Mouse (Mus musculus) kidney, embryonic 15.5 days (tissue): Measurements from ENCODE around the gene Smim22. TPM values are rescaled to one million over a fixed set of nuclear protein-coding genes. Genes with fewer than 3 reads are reported as not detected.

Source experiments
- ATAC-seq: fragments of 200-750 bp; cut with Nextera tagmentation; replicated peaks from 2 replicates; pipeline ENCODE4 v1.8.0; 2017; ENCODE audit warnings: moderate TSS enrichment; ENCODE audit not compliant: low FRiP score
- H3K27ac ChIP-seq: fragments of 300-500 bp; sonication (generic); 2 replicates; pipeline ENCODE4 v1.5.1; 2015; ENCODE audit warnings: mild to moderate bottlenecking, inconsistent platforms
- H3K27me3 ChIP-seq: fragments of 300-500 bp; sonication (generic); 2 replicates; pipeline ENCODE4 v1.6.1; 2015; ENCODE audit warnings: inconsistent platforms
- H3K36me3 ChIP-seq: fragments of 300-500 bp; sonication (generic); 2 replicates; pipeline ENCODE4 v1.6.1; 2015; ENCODE audit warnings: inconsistent platforms
- H3K4me1 ChIP-seq: fragments of 300-500 bp; sonication (generic); 2 replicates; pipeline ENCODE4 v1.6.1; 2015; ENCODE audit warnings: inconsistent platforms
- H3K4me2 ChIP-seq: fragments of 300-500 bp; sonication (generic); 2 replicates; pipeline ENCODE4 v1.6.1; 2015; ENCODE audit warnings: moderate library complexity, mild to moderate bottlenecking, inconsistent platforms
- H3K4me3 ChIP-seq: fragments of 300-500 bp; sonication (generic); replicated peaks from 2 replicates; pipeline ENCODE4 v1.5.1; 2015; ENCODE audit warnings: mild to moderate bottlenecking, inconsistent platforms
- H3K9ac ChIP-seq: fragments of 300-500 bp; sonication (generic); 2 replicates; pipeline ENCODE4 v1.6.1; 2015; ENCODE audit warnings: mild to moderate bottlenecking, inconsistent platforms
- H3K9me3 ChIP-seq: fragments of 300-500 bp; sonication (generic); replicated peaks from 2 replicates; pipeline ENCODE4 v1.6.1; 2016; ENCODE audit warnings: inconsistent platforms
- WGBS: fragments of 180-500 bp; shearing (Covaris S2); methylation state at CpG from one replicate; pipeline ENCODE4 v1.1.7; 2015; ENCODE audit warnings: mixed read lengths; 5-methylcytosine and 5-hydroxymethylcytosine counted together
- polyA plus RNA-seq: library from polyadenylated mRNA; unstranded; fragments of >200 nt; fragmentation: Nextera tagmentation; extraction: Ambion mirVana; gene quantifications from 2 replicates; pipeline ENCODE4 v1.2.1, GENCODE M21; 2015

The Smim22 gene
- polyA plus RNA-seq, 1 experiment from 2014 or later = 11.2 TPM

GRCm38 (mm10) chr16:4976180-4976579 lies 30.9 kb upstream of the Smim22 start:
- WGBS = 68% methylated on average over 2 of the region's 2 CpGs

GRCm38 (mm10) chr16:4978275-4979051 lies 28.6 kb upstream of the Smim22 start:
- Histone ChIP-seq H3K4me3 (no peak overlapping the region), H3K4me1 (no peaks in the 10 kb centered on the region), H3K9me3 (no peaks in the 10 kb centered on the region), H3K4me2 (no peak overlapping the region), H3K27ac (no peak overlapping the region), H3K27me3 (no peaks in the 10 kb centered on the region), H3K36me3 (no peaks in the 10 kb centered on the region), H3K9ac (no peak overlapping the region)
- ATAC-seq = no peak
- WGBS = 60% methylated on average over 5 of the region's 5 CpGs

More at GRCm38 (mm10) chr16:4976180-4976579, 30.9 kb upstream of the Smim22 start:
- Histone ChIP-seq H3K4me1 (no peaks in the 10 kb centered on the region), H3K9ac (no peak overlapping the region), H3K27me3 (no peaks in the 10 kb centered on the region), H3K36me3 (no peaks in the 10 kb centered on the region), H3K4me3 (no peak overlapping the region), H3K4me2 (no peak overlapping the region), H3K9me3 (no peaks in the 10 kb centered on the region), H3K27ac (no peak overlapping the region)
- ATAC-seq = no peak

GRCm38 (mm10) chr16:4979755-4980380 lies 27.2 kb upstream of the Smim22 start:
- Histone ChIP-seq H3K9me3 (no peaks in the 10 kb centered on the region), H3K27ac (no peak overlapping the region), H3K4me2 (no peak overlapping the region), H3K36me3 (no peaks in the 10 kb centered on the region), H3K4me1 (no peaks in the 10 kb centered on the region), H3K9ac (no peak overlapping the region), H3K27me3 (no peaks in the 10 kb centered on the region), H3K4me3 (no peak overlapping the region)
- 75% methylated on average over 4 of the region's 4 CpGs for WGBS
- ATAC-seq = peak; percentile 75

- 93% methylated on average over 12 of the region's 12 CpGs for WGBS
- no peak for ATAC-seq
- H3K9me3 ChIP-seq = no peaks in the 10 kb centered on the region
- H3K27me3 ChIP-seq = no peaks in the 10 kb centered on the region
- H3K27ac ChIP-seq = no peak overlapping the region
- no peak overlapping the region for H3K9ac ChIP-seq
- H3K36me3 ChIP-seq = no peaks in the 10 kb centered on the region
- no peaks in the 10 kb centered on the region for H3K4me1 ChIP-seq
- no peak overlapping the region for H3K4me2 ChIP-seq
- no peak overlapping the region for H3K4me3 ChIP-seq
These were observed 22.4 kb upstream of the Smim22 start for GRCm38 (mm10) chr16:4984717-4985116.

GRCm38 (mm10) chr16:4993276-4993675 lies 13.8 kb upstream of the Smim22 start:
- H3K4me1 ChIP-seq = 0 out of 2 replicates have a peak, but pooled peaks cover 6% of the 10 kb centered on the region
- no peaks in the 10 kb centered on the region for H3K36me3 ChIP-seq
- WGBS = 78% methylated on average over 4 of the region's 4 CpGs
- H3K27ac ChIP-seq = no peak overlapping the region
- H3K9me3 ChIP-seq = no peaks in the 10 kb centered on the region
- no peak for ATAC-seq
- no peak overlapping the region for H3K4me2 ChIP-seq
- H3K4me3 ChIP-seq = no peak overlapping the region
- no peak overlapping the region for H3K9ac ChIP-seq
- no peaks in the 10 kb centered on the region for H3K27me3 ChIP-seq

GRCm38 (mm10) chr16:4997553-4997952 lies 9.5 kb upstream of the Smim22 start, which contains the start of gene Sept12:
Sept12 (minus strand) TSS chr16:4997852.
- no peaks in the 10 kb centered on the region for H3K27me3 ChIP-seq
- H3K9ac ChIP-seq = no peak within 1 kb of the TSS
- no peak within 1 kb of the TSS for H3K4me2 ChIP-seq
- ATAC-seq = no peak
- no peak within 1 kb of the TSS for H3K27ac ChIP-seq
- H3K9me3 ChIP-seq = no peaks in the 10 kb centered on the region
- 0 out of 2 replicates have a peak, but pooled peaks cover 6% of the 10 kb centered on the region for H3K4me1 ChIP-seq
- 18% methylated on average over 3 of the region's 3 CpGs for WGBS
- H3K4me3 ChIP-seq = no peak within 1 kb of the TSS
- H3K36me3 ChIP-seq = no peaks in the 10 kb centered on the region

GRCm38 (mm10) chr16:4998984-4999383 lies 8.1 kb upstream of the Smim22 start:
- Histone ChIP-seq H3K4me2 (no peak overlapping the region), H3K9me3 (no peaks in the 10 kb centered on the region), H3K27ac (no peak overlapping the region), H3K4me1 (0 out of 2 replicates have a peak, but pooled peaks cover 6% of the 10 kb centered on the region), H3K4me3 (no peak overlapping the region), H3K36me3 (no peaks in the 10 kb centered on the region), H3K27me3 (no peaks in the 10 kb centered on the region), H3K9ac (no peak overlapping the region)
- 49% methylated on average over 1 of the region's 1 CpGs for WGBS
- ATAC-seq = no peak

- WGBS = 65% methylated on average over 3 of the region's 3 CpGs
These were observed 6.5 kb upstream of the Smim22 start for GRCm38 (mm10) chr16:5000611-5001010.

GRCm38 (mm10) chr16:5007492-5007891 lies 404 bp downstream of the Smim22 start:
- no peaks in the 10 kb centered on the region for H3K9me3 ChIP-seq
- H3K27me3 ChIP-seq = no peaks in the 10 kb centered on the region
- peak overlapping the region; percentile 40 for H3K4me2 ChIP-seq
- WGBS = 44% methylated on average over 6 of the region's 6 CpGs
- H3K4me1 ChIP-seq = peaks cover 14% of the 10 kb centered on the region
- H3K36me3 ChIP-seq = peaks cover 6% of the 10 kb centered on the region
- 0 out of 2 replicates have a peak, but pooled peaks have one; percentile 30 for ATAC-seq
- peak overlapping the region; percentile 10; the same call in 1 of the 2 replicates for H3K4me3 ChIP-seq
- 0 out of 2 replicates have a peak overlapping the region, but pooled peaks have one; percentile 10 for H3K9ac ChIP-seq
- H3K27ac ChIP-seq = 0 out of 2 replicates have a peak overlapping the region, but pooled peaks have one; percentile 22

More at GRCm38 (mm10) chr16:5000611-5001010, 6.5 kb upstream of the Smim22 start:
- no peaks in the 10 kb centered on the region for H3K27me3 ChIP-seq
- H3K4me3 ChIP-seq = no peak overlapping the region
- 0 out of 2 replicates have a peak, but pooled peaks cover 6% of the 10 kb centered on the region for H3K4me1 ChIP-seq
- H3K9me3 ChIP-seq = no peaks in the 10 kb centered on the region
- no peak overlapping the region for H3K9ac ChIP-seq
- no peak overlapping the region for H3K27ac ChIP-seq
- H3K4me2 ChIP-seq = no peak overlapping the region
- no peak for ATAC-seq
- no peaks in the 10 kb centered on the region for H3K36me3 ChIP-seq

- 85% methylated on average over 12 of the region's 12 CpGs for WGBS
- no peaks in the 10 kb centered on the region for H3K9me3 ChIP-seq
- H3K4me1 ChIP-seq = peaks cover 20% of the 10 kb centered on the region
- 0 out of 2 replicates have a peak overlapping the region, but pooled peaks have one; percentile 40 for H3K4me2 ChIP-seq
- no peaks in the 10 kb centered on the region for H3K27me3 ChIP-seq
- no peak overlapping the region for H3K4me3 ChIP-seq
- peaks cover 6% of the 10 kb centered on the region for H3K36me3 ChIP-seq
- H3K27ac ChIP-seq = no peak overlapping the region
- no peak overlapping the region for H3K9ac ChIP-seq
- no peak for ATAC-seq
These were observed 988 bp downstream of the Smim22 start for GRCm38 (mm10) chr16:5008076-5008475.

- 92% methylated on average over 10 of the region's 10 CpGs for WGBS
- Histone ChIP-seq H3K4me3 (no peak overlapping the region), H3K27ac (no peak overlapping the region), H3K9ac (no peak overlapping the region), H3K36me3 (peaks cover 16% of the 10 kb centered on the region), H3K27me3 (no peaks in the 10 kb centered on the region), H3K4me2 (no peak overlapping the region), H3K9me3 (no peaks in the 10 kb centered on the region), H3K4me1 (peaks cover 20% of the 10 kb centered on the region)
- no peak for ATAC-seq
These were observed 3.4 kb downstream of the Smim22 start for GRCm38 (mm10) chr16:5010371-5010935.

- Histone ChIP-seq H3K36me3 (peaks cover 24% of the 10 kb centered on the region), H3K27ac (no peak overlapping the region), H3K9me3 (no peaks in the 10 kb centered on the region), H3K4me2 (no peak overlapping the region), H3K4me3 (no peak overlapping the region), H3K4me1 (peaks cover 20% of the 10 kb centered on the region), H3K27me3 (no peaks in the 10 kb centered on the region), H3K9ac (0 out of 2 replicates have a peak overlapping the region, but pooled peaks have one; percentile 21)
- ATAC-seq = no peak
- 92% methylated on average over 7 of the region's 7 CpGs for WGBS
These were observed 4.2 kb downstream of the Smim22 start for GRCm38 (mm10) chr16:5011285-5011684.
